Mouse (Mus musculus) spleen, adult 2 months (tissue): ENCODE data around the gene Slc25a10.

ENCODE experiments used
- CTCF ChIP-seq: fragments of 200-500 bp; IDR thresholded peaks from 2 replicates; pipeline ENCODE4 v1.5.1; 2011; ENCODE audit warnings: mild to moderate bottlenecking, inconsistent platforms; ENCODE audit not compliant: insufficient read depth, insufficient read length, insufficient replicate concordance; ENCODE audit errors: extremely low read depth
- POLR2A ChIP-seq: fragments of 200-500 bp; IDR thresholded peaks from 2 replicates; pipeline ENCODE4 v1.6.1; 2011; ENCODE audit warnings: low read depth, low read length, inconsistent platforms

GRCm38 (mm10) chr11:120505661-120506060 lies 14.0 kb downstream of the Slc25a10 start:
- TF ChIP-seq CTCF (no peak), POLR2A (no peak)
